Mouse (Mus musculus): ENCODE data around the gene Lmod3. TPM values are rescaled to one million over a fixed set of nuclear protein-coding genes. Genes with fewer than 3 reads are reported as not detected.

Gene Lmod3
- polyA plus RNA-seq, 1 experiment from 2014 or later = not detected

DNA sequence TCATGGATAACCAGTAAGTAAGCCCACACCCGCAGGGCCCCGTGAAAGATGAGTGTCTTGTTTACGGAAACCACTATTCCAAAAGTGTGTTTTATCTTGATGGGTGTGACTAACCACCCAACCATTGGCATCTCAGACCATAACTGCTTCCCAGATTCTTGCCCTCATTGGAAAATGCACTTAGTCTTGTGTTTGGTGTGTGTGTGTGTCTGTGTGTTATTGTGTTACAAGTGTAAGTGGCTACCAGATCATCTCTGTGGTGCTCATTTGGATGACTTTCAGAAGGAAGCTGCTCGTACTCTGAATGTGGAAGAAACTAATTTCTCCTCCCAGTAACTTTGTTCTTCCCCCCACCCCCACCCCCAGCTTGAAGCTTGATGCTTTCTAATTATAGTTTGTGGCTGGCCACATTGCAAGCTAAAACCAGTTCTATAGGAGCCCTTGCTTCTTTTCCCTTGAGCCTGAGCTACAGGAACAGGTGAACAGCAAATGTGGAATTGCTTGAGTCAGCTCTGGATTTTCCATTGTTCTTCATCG is 29.6 kb downstream of the Lmod3 start:
- Histone ChIP-seq H3K4me2 (ENCODE audit: low read length) (no peak overlapping the region), H3K9ac (ENCODE audit: low read depth, low read length) (no peak overlapping the region), H3K9me3 (replicated peaks; ENCODE audit: control insufficient read depth, low read length, poor library complexity, severe bottlenecking) (no peaks in the 10 kb centered on the region), H3K27ac (ENCODE audit: low read length) (no peak overlapping the region), H3K4me3 (ENCODE audit: low read depth, low read length) (no peak overlapping the region), H3K27me3 (ENCODE audit: control insufficient read depth, insufficient read depth, low read depth, low read length) (no peaks in the 10 kb centered on the region), H3K4me1 (ENCODE audit: control insufficient read depth, insufficient read depth, low read length) (peaks cover 2% of the 10 kb centered on the region), H3K36me3 (ENCODE audit: control insufficient read depth, insufficient read depth, low read length) (no peaks in the 10 kb centered on the region)
- 72% methylated on average over 5 of the region's 5 CpGs for WGBS
- ATAC-seq = no peak

DNA sequence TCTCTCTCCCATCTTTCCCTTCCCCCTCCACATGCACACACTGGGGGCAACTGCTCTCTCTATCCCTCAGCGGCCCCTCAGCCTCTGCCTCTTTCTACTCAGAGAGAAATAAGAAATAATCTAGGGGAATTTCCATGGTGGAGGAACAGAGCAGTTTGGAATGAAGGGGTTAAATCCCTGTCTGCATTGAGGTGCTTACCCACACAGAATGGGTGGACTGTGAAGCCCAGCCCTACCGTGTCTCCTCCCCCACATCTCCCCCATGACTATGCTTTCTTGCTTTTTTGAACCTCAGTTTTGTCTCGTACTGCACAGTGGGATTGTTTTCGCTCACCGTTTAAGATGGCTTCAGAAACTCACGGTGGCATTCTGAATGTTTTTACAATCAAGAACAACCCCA is 30.2 kb downstream of the Lmod3 start:
- peaks cover 2% of the 10 kb centered on the region for H3K4me1 ChIP-seq (ENCODE audit: control insufficient read depth, insufficient read depth, low read length)
- H3K9ac ChIP-seq (ENCODE audit: low read depth, low read length) = no peak overlapping the region
- H3K27me3 ChIP-seq (ENCODE audit: control insufficient read depth, insufficient read depth, low read depth, low read length) = no peaks in the 10 kb centered on the region
- H3K4me2 ChIP-seq (ENCODE audit: low read length) = no peak overlapping the region
- H3K36me3 ChIP-seq (ENCODE audit: control insufficient read depth, insufficient read depth, low read length) = no peaks in the 10 kb centered on the region
- H3K27ac ChIP-seq (ENCODE audit: low read length) = no peak overlapping the region
- 46% methylated on average over 6 of the region's 6 CpGs for WGBS
- H3K4me3 ChIP-seq (ENCODE audit: low read depth, low read length) = no peak overlapping the region
- no peaks in the 10 kb centered on the region for H3K9me3 ChIP-seq (replicated peaks; ENCODE audit: control insufficient read depth, low read length, poor library complexity, severe bottlenecking)
- ATAC-seq = no peak

- Histone ChIP-seq H3K9ac (ENCODE audit: low read depth, low read length) (no peak overlapping the region), H3K36me3 (ENCODE audit: control insufficient read depth, insufficient read depth, low read length) (no peaks in the 10 kb centered on the region), H3K27me3 (ENCODE audit: control insufficient read depth, insufficient read depth, low read depth, low read length) (no peaks in the 10 kb centered on the region), H3K4me1 (ENCODE audit: control insufficient read depth, insufficient read depth, low read length) (peaks cover 2% of the 10 kb centered on the region), H3K27ac (ENCODE audit: low read length) (no peak overlapping the region), H3K4me3 (ENCODE audit: low read depth, low read length) (no peak overlapping the region), H3K9me3 (replicated peaks; ENCODE audit: control insufficient read depth, low read length, poor library complexity, severe bottlenecking) (no peaks in the 10 kb centered on the region), H3K4me2 (ENCODE audit: low read length) (no peak overlapping the region)
- ATAC-seq = no peak
- WGBS = 76% methylated on average over 15 of the region's 15 CpGs
Measured at GRCm38 (mm10) chr6:97221205-97222025, 31.1 kb downstream of the Lmod3 start.

DNA sequence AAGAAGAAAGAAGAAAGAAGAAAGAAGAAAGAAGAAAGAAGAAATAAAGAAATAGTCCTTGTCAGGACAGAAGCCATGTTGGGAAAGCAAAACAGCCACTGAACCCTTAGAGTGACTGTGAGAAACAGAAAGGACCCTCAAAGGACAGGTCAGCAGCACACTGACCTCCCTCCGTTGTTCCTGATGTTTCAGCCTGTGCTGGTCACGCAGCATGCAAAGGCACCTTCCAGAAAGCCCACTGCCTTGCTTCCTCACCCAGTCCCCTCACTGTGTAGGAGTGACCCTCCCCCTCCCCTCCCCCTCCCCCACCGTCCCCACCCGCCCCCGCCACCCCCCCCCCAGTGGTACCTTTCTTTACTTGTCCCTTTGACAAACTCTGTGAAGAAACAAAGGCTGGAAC is 31.9 kb downstream of the Lmod3 start:
- Histone ChIP-seq H3K27ac (ENCODE audit: low read length) (no peak overlapping the region), H3K9ac (ENCODE audit: low read depth, low read length) (no peak overlapping the region), H3K4me3 (ENCODE audit: low read depth, low read length) (no peak overlapping the region), H3K4me2 (ENCODE audit: low read length) (no peak overlapping the region), H3K4me1 (ENCODE audit: control insufficient read depth, insufficient read depth, low read length) (peaks cover 2% of the 10 kb centered on the region; the same call in 1 of the 2 replicates), H3K36me3 (ENCODE audit: control insufficient read depth, insufficient read depth, low read length) (no peaks in the 10 kb centered on the region), H3K9me3 (replicated peaks; ENCODE audit: control insufficient read depth, low read length, poor library complexity, severe bottlenecking) (no peaks in the 10 kb centered on the region), H3K27me3 (ENCODE audit: control insufficient read depth, insufficient read depth, low read depth, low read length) (no peaks in the 10 kb centered on the region)
- 57% methylated on average over 2 of the region's 5 CpGs for WGBS
- ATAC-seq = no peak

- WGBS = 80% methylated on average over 4 of the region's 4 CpGs
- H3K4me3 ChIP-seq (ENCODE audit: low read depth, low read length) = no peak overlapping the region
Measured at GRCm38 (mm10) chr6:97216154-97216821, 36.3 kb downstream of the Lmod3 start.

DNA sequence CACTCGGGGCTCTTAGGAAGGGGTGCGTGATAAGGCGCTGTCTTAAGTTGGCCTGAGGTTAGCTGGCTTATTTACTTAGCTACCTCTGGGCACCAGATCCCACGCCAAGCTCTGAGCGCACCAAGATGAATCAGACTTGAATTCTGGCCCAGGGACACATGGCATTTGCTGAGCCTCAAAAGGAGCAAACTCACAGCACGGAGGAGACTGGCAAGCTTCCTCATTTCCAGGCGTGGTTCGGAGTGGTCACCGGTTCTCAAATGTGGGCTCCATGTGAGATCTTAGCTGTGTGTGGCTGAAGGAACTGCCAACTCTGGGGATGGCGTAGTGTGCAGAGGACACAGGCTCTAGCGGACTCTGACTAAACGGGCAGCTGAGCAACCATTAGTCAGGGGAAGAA is 40.6 kb downstream of the Lmod3 start:
- H3K9ac ChIP-seq (ENCODE audit: low read depth, low read length) = peak overlapping the region; percentile 32; the same call in 1 of the 2 replicates
- no peak for ATAC-seq
- H3K36me3 ChIP-seq (ENCODE audit: control insufficient read depth, insufficient read depth, low read length) = no peaks in the 10 kb centered on the region
- no peaks in the 10 kb centered on the region for H3K9me3 ChIP-seq (replicated peaks; ENCODE audit: control insufficient read depth, low read length, poor library complexity, severe bottlenecking)
- H3K4me3 ChIP-seq (ENCODE audit: low read depth, low read length) = peak overlapping the region; percentile 68
- H3K27me3 ChIP-seq (ENCODE audit: control insufficient read depth, insufficient read depth, low read depth, low read length) = no peaks in the 10 kb centered on the region
- H3K27ac ChIP-seq (ENCODE audit: low read length) = no peak overlapping the region
- peak overlapping the region; percentile 65 for H3K4me2 ChIP-seq (ENCODE audit: low read length)
- 71% methylated on average over 12 of the region's 12 CpGs for WGBS
- peaks cover 18% of the 10 kb centered on the region for H3K4me1 ChIP-seq (ENCODE audit: control insufficient read depth, insufficient read depth, low read length)

More at GRCm38 (mm10) chr6:97216154-97216821, 36.3 kb downstream of the Lmod3 start:
- no peaks in the 10 kb centered on the region for H3K27me3 ChIP-seq (ENCODE audit: control insufficient read depth, insufficient read depth, low read depth, low read length)
- no peaks in the 10 kb centered on the region for H3K36me3 ChIP-seq (ENCODE audit: control insufficient read depth, insufficient read depth, low read length)
- no peak overlapping the region for H3K9ac ChIP-seq (ENCODE audit: low read depth, low read length)
- no peak overlapping the region for H3K27ac ChIP-seq (ENCODE audit: low read length)
- no peak overlapping the region for H3K4me2 ChIP-seq (ENCODE audit: low read length)
- peaks cover 18% of the 10 kb centered on the region for H3K4me1 ChIP-seq (ENCODE audit: control insufficient read depth, insufficient read depth, low read length)
- no peak for ATAC-seq
- no peaks in the 10 kb centered on the region for H3K9me3 ChIP-seq (replicated peaks; ENCODE audit: control insufficient read depth, low read length, poor library complexity, severe bottlenecking)

DNA sequence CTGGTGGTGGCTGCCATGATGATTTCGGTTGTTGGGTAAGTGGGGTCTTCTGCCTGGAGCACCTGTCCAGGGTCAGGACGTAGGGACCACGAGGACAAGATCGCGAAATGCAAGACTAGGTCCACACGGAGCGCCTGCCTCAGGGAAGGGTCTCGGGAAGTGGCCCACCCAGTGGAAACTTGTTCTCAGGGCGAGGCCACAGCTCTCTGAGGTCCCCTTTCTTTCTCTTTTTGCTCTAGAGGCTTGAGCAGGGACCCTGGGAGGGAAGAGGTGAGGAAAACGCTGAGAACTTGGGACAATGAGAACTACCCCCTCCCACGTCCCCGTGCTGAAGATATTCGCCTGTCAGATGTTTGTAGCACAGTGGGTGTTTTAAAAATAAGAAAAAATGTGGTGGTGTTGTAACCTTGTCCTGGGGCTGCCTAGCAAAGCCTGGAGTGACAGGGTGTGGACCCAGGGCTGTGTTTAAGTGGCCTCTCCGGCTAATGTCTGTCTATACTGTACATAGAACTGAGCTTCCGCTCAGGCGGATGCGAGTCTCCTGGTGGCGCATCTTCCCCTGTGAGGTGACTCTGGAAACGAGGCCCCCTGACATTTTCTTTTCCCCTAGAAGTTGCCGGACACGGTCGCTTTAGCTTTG is 41.5 kb downstream of the Lmod3 start:
- Histone ChIP-seq H3K27ac (ENCODE audit: low read length) (peak overlapping the region; percentile 53), H3K4me2 (ENCODE audit: low read length) (peak overlapping the region; percentile 65), H3K36me3 (ENCODE audit: control insufficient read depth, insufficient read depth, low read length) (no peaks in the 10 kb centered on the region), H3K4me1 (ENCODE audit: control insufficient read depth, insufficient read depth, low read length) (peaks cover 18% of the 10 kb centered on the region), H3K9me3 (replicated peaks; ENCODE audit: control insufficient read depth, low read length, poor library complexity, severe bottlenecking) (no peaks in the 10 kb centered on the region), H3K9ac (ENCODE audit: low read depth, low read length) (peak overlapping the region; percentile 82), H3K27me3 (ENCODE audit: control insufficient read depth, insufficient read depth, low read depth, low read length) (no peaks in the 10 kb centered on the region), H3K4me3 (ENCODE audit: low read depth, low read length) (peak overlapping the region; percentile 68)
- peak; percentile 55 for ATAC-seq
- 1% methylated on average over 22 of the region's 22 CpGs for WGBS

DNA sequence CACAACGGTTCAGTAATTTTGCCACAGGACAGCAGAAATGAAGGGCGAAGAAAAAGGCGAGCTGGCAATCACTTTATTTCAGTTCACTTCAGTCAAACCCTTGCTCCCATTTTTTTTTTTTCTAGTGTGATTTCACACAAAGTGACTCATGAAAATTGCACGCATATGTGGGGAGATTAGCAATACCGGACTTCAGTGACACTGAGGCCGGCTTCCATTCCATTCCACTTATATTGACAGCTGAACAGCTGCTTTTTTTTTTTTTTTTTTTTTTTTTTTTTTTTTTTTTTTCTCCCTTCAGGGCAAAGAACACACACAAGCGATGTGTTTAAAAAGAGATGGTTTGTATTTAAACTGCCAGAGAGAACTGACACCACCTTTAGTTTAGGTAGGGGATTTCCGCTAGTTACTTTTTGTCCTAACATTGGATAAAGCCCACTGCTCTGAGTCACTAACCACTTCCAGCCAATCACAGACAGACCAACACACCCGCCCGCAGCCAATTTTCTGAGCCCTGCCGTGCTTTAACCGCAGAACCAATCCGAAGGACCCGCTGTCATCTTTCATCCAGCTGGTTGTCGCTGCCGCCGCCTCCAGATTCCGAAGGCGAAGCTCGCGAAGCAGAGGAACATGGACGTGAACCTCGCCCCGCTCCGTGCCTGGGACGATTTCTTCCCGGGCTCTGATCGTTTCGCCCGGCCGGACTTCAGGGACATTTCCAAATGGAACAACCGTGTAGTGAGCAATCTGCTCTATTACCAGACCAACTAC is 42.2 kb downstream of the Lmod3 start, which contains the start of gene Arl6ip5:
Gene Arl6ip5 (plus strand): TSS at position 499 of the 771 bp plus-strand sequence.
- Histone ChIP-seq H3K4me2 (ENCODE audit: low read length) (peak within 1 kb of the TSS; percentile 65), H3K4me1 (ENCODE audit: control insufficient read depth, insufficient read depth, low read length) (peaks cover 18% of the 10 kb centered on the region), H3K9me3 (replicated peaks; ENCODE audit: control insufficient read depth, low read length, poor library complexity, severe bottlenecking) (no peaks in the 10 kb centered on the region), H3K9ac (ENCODE audit: low read depth, low read length) (peak within 1 kb of the TSS; percentile 82), H3K27ac (ENCODE audit: low read length) (peak within 1 kb of the TSS; percentile 53), H3K36me3 (ENCODE audit: control insufficient read depth, insufficient read depth, low read length) (no peaks in the 10 kb centered on the region), H3K4me3 (ENCODE audit: low read depth, low read length) (peak within 1 kb of the TSS; percentile 68), H3K27me3 (ENCODE audit: control insufficient read depth, insufficient read depth, low read depth, low read length) (no peaks in the 10 kb centered on the region)
- ATAC-seq = peak; percentile 85
- WGBS = 8% methylated on average over 32 of the region's 32 CpGs
